28 mouse cellular contexts compared by ENCODE assay signal in the genomic region with DNA sequence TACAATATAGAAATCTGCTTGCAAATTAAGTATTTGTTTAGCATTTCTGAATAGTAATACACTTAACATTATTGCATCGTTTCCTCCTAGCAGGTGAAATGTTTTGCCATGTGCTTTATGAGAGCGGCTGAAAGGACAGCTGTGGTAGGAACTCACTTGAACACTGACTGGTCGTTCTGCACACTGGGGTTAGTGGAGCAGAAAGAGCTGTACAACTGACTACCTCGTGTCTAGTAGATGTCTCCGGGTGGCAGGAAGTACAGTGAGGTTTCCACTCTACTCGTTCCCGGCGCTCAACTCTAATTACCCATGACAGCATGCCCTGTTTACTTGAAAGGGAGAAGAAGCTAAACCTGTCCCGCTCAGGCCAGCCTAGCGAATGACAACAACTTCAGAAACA.
DNase-seq lines count a peak whose midpoint lies in the region; ATAC-seq and TF ChIP-seq lines count a peak whose summit lies in the region.
"Had no signal": no experiment of that assay in that cellular context is flagged by ENCODE, and none has a peak within 500 bp of the region (broad histone marks: within the 10 kb centered on the region; RNA-seq: fewer than 3 reads in every experiment).

No protein-coding gene starts in this region.

- peaks cover 36% of the 10 kb centered on the region for H3K36me3 ChIP-seq in kidney, embryonic 14.5 days (ENCODE audit: control insufficient read depth, insufficient read depth, low read length)
- H3K36me3 ChIP-seq in kidney, postnatal 0 days (ENCODE audit: insufficient read depth, low read length): peaks cover 39% of the 10 kb centered on the region
- peaks cover 25 to 39% of the 10 kb centered on the region in 2 experiments for H3K36me3 ChIP-seq in CH12.LX (replicated peaks in 1 of 2; ENCODE audit: control insufficient read depth in 1 of 2, insufficient read depth in 1 of 2, low read length in 1 of 2)
- H3K36me3 ChIP-seq in midbrain, embryonic 10.5 days: peaks cover 73% of the 10 kb centered on the region

- dilution Hi-C loops in CH12.LX (cut with MboI; ENCODE audit: extremely low pct_ligation_motif_present, extremely low pct_unique_long_range_greater_than_20kb, low sequenced_read_pairs): no loop called here

- TF ChIP-seq EP300 in CH12.LX (IDR thresholded peaks at IDR 0.05; ENCODE audit: low read length): no peak

- no peak for DNase-seq in kidney, postnatal 4 days
- DNase-seq in kidney, postnatal 0 days (ENCODE audit: low spot score): peak; percentile 21
- DNase-seq in kidney, postnatal 25 days: no peak
- peak; percentile 65 for DNase-seq in CH12.LX (ENCODE audit: extremely low read depth)
- peak; percentile 66 for DNase-seq in retina, postnatal 1 day
- no peak for DNase-seq in adrenal gland, postnatal 4 days (ENCODE audit: low spot score in 2 of 2)
- DNase-seq in midbrain, embryonic 10.5 days (ENCODE audit: low spot score): no peak
- DNase-seq: adrenal gland, postnatal 10 days; adrenal gland, postnatal 36 days; cerebellum, adult 11 months; cerebellum, adult 2 months; cerebellum, adult 9-11 months; cerebellum, postnatal 25 days; gastrocnemius, postnatal 10 days; gastrocnemius, postnatal 36 days; heart, adult 2 months; heart, postnatal 14 days; heart, postnatal 4 days had no signal

- in situ Hi-C loops in CH12.LX (cut with MboI; ENCODE audit: low pct_ligation_motif_present, low pct_unique_long_range_greater_than_20kb, low sequenced_read_pairs): no loop called here

- H3K27me3 ChIP-seq in kidney, embryonic 14.5 days (ENCODE audit: control insufficient read depth, insufficient read depth, low read length): no peaks in the 10 kb centered on the region
- H3K27me3 ChIP-seq in kidney, postnatal 0 days (ENCODE audit: insufficient read depth, low read length): no peaks in the 10 kb centered on the region
- no peaks in the 10 kb centered on the region for H3K27me3 ChIP-seq in CH12.LX (replicated peaks)
- H3K27me3 ChIP-seq in midbrain, embryonic 10.5 days (ENCODE audit: low read depth, poor library complexity, severe bottlenecking): no peaks in the 10 kb centered on the region
- H3K27me3 ChIP-seq: embryonic facial prominence, embryonic 13.5 days; forebrain, embryonic 13.5 days; heart, embryonic 13.5 days; hindbrain, embryonic 15.5 days; Patski had no signal

- TF ChIP-seq CTCF in kidney, postnatal 0 days (IDR thresholded peaks at IDR 0.05; ENCODE audit: low read depth): no peak
- no peak for TF ChIP-seq CTCF in CH12.LX (conservative IDR thresholded peaks at IDR 0.05 in 1 of 2, IDR thresholded peaks at IDR 0.05 in 1 of 2; ENCODE audit: low read depth in 2 of 2, low read length in 2 of 2)

- no peaks in the 10 kb centered on the region for H3K4me1 ChIP-seq in kidney, embryonic 14.5 days (ENCODE audit: control insufficient read depth, insufficient read depth, low read length)
- no peaks in the 10 kb centered on the region for H3K4me1 ChIP-seq in kidney, postnatal 0 days (replicated peaks; ENCODE audit: insufficient read depth, low read length)
- H3K4me1 ChIP-seq in CH12.LX (ENCODE audit: control insufficient read depth in 1 of 2, insufficient read depth in 2 of 2): peaks cover 2 to 31% of the 10 kb centered on the region in 2 experiments; a peak in 3 of 4 replicates
- no peaks in the 10 kb centered on the region for H3K4me1 ChIP-seq in midbrain, embryonic 10.5 days
- H3K4me1 ChIP-seq: embryonic facial prominence, embryonic 13.5 days; forebrain, embryonic 10.5 days; forebrain, embryonic 13.5 days; heart, embryonic 10.5 days; heart, embryonic 13.5 days; hindbrain, embryonic 15.5 days had no signal

- peaks cover under 1% of the 10 kb centered on the region; the same call in 1 of the 2 replicates for H3K9me3 ChIP-seq in kidney, embryonic 14.5 days (ENCODE audit: control insufficient read depth, low read length)
- H3K9me3 ChIP-seq in kidney, postnatal 0 days (replicated peaks; ENCODE audit: low read length): no peaks in the 10 kb centered on the region
- peaks cover under 1% of the 10 kb centered on the region for H3K9me3 ChIP-seq in CH12.LX (replicated peaks; ENCODE audit: low read length)
- H3K9me3 ChIP-seq in midbrain, embryonic 10.5 days (replicated peaks): peaks cover 4% of the 10 kb centered on the region; the same call in 1 of the 2 replicates
- H3K9me3 ChIP-seq: G1E; heart, embryonic 10.5 days; hindbrain, embryonic 15.5 days had no signal

- WGBS in kidney, embryonic 14.5 days: 58% methylated on average over 10 of the region's 10 CpGs
- 45% methylated on average over 10 of the region's 10 CpGs for WGBS in kidney, postnatal 0 days
- WGBS in midbrain, embryonic 10.5 days: 89% methylated on average over 10 of the region's 10 CpGs

- H3K79me2 ChIP-seq in CH12.LX (replicated peaks; ENCODE audit: control insufficient read depth, extremely low read depth, insufficient read depth, poor library complexity, severe bottlenecking): no peaks in the 10 kb centered on the region

- peak; percentile 72; the same call in 1 of the 2 replicates for ATAC-seq in kidney, embryonic 14.5 days (ENCODE audit: low FRiP score, low TSS enrichment)
- ATAC-seq in kidney, postnatal 0 days (replicated peaks; ENCODE audit: low FRiP score, low read depth): no peak; the same call in 1 of the 2 replicates
- ATAC-seq: forebrain, embryonic 13.5 days; forebrain, embryonic 16.5 days; Patski had no signal

- no peak for TF ChIP-seq RAD21 in CH12.LX (IDR thresholded peaks at IDR 0.05; ENCODE audit: low read depth, low read length)

- H3K4me2 ChIP-seq in kidney, embryonic 14.5 days (replicated peaks; ENCODE audit: low read depth, low read length): no peak overlapping the region
- H3K4me2 ChIP-seq in kidney, postnatal 0 days (ENCODE audit: low read length): no peak overlapping the region
- H3K4me2 ChIP-seq in CH12.LX (ENCODE audit: insufficient read depth, low read depth, poor library complexity, severe bottlenecking): no peak overlapping the region
- H3K4me2 ChIP-seq: embryonic facial prominence, embryonic 13.5 days; forebrain, embryonic 13.5 days; heart, embryonic 13.5 days; hindbrain, embryonic 15.5 days had no signal

- H3K4me3 ChIP-seq in kidney, embryonic 14.5 days (ENCODE audit: low read length): no peak overlapping the region
- no peak overlapping the region for H3K4me3 ChIP-seq in kidney, postnatal 0 days (replicated peaks; ENCODE audit: low read depth, low read length)
- H3K4me3 ChIP-seq in CH12.LX (replicated peaks in 1 of 3; ENCODE audit: low read depth in 2 of 3, low read length in 2 of 3, poor library complexity in 1 of 3): no peak overlapping the region
- no peak overlapping the region for H3K4me3 ChIP-seq in midbrain, embryonic 10.5 days
- H3K4me3 ChIP-seq: embryonic facial prominence, embryonic 13.5 days; forebrain, embryonic 10.5 days; forebrain, embryonic 13.5 days; heart, adult 2 months; heart, embryonic 10.5 days; heart, embryonic 13.5 days; hindbrain, embryonic 15.5 days had no signal

- no peak overlapping the region for H3K27ac ChIP-seq in kidney, embryonic 14.5 days (ENCODE audit: low read depth, low read length)
- no peak overlapping the region for H3K27ac ChIP-seq in kidney, postnatal 0 days
- H3K27ac ChIP-seq in CH12.LX (ENCODE audit: insufficient read depth, low read depth): no peak overlapping the region
- no peak overlapping the region for H3K27ac ChIP-seq in midbrain, embryonic 10.5 days (replicated peaks)
- H3K27ac ChIP-seq: embryonic facial prominence, embryonic 13.5 days; forebrain, embryonic 10.5 days; forebrain, embryonic 13.5 days; heart, adult 2 months; heart, embryonic 10.5 days; heart, embryonic 13.5 days; hindbrain, embryonic 15.5 days had no signal

- no peak overlapping the region for H3K9ac ChIP-seq in kidney, embryonic 14.5 days (ENCODE audit: low read depth, low read length)
- H3K9ac ChIP-seq in kidney, postnatal 0 days (ENCODE audit: low read depth, low read length): no peak overlapping the region
- H3K9ac ChIP-seq in CH12.LX (ENCODE audit: insufficient read depth, low read depth): no peak overlapping the region
- H3K9ac ChIP-seq: embryonic facial prominence, embryonic 13.5 days; forebrain, embryonic 13.5 days; heart, embryonic 13.5 days; hindbrain, embryonic 15.5 days had no signal

- TF ChIP-seq POLR2A in CH12.LX (IDR thresholded peaks at IDR 0.05; ENCODE audit: low read depth, low read length): no peak

TF ChIP-seq in CH12.LX, 34 proteins besides CTCF, POLR2A, EP300 and RAD21:
- no peak for TF ChIP-seq TBP (conservative IDR thresholded peaks at IDR 0.05; ENCODE audit: low read depth, low read length)
- TF ChIP-seq SIN3A (IDR thresholded peaks at IDR 0.05; ENCODE audit: low read length): no peak
- TF ChIP-seq BHLHE40 (IDR thresholded peaks at IDR 0.05; ENCODE audit: low read depth, low read length): peak; percentile 35; the same call in 1 of the 2 replicates
- TF ChIP-seq MAX (IDR thresholded peaks at IDR 0.05; ENCODE audit: low read length): peak; percentile 57; the same call in 1 of the 2 replicates
- TF ChIP-seq ETS1 (conservative IDR thresholded peaks at IDR 0.05; ENCODE audit: low read depth, low read length): 0 out of 2 replicates have a peak, but pooled peaks have one; percentile 26
- no peak for TF ChIP-seq HCFC1 (IDR thresholded peaks at IDR 0.05; ENCODE audit: low read depth, low read length)
- TF ChIP-seq PAX5 (IDR thresholded peaks at IDR 0.05; ENCODE audit: low read length): no peak
- no peak for TF ChIP-seq ZC3H11A (IDR thresholded peaks at IDR 0.05; ENCODE audit: low read depth, low read length)
- TF ChIP-seq MYC (IDR thresholded peaks at IDR 0.05; ENCODE audit: low read depth, low read length): peak; percentile 62

Comparison
In these comparisons a context has a peak if more than half of its experiments do, and no peak if none do; other contexts are left out.
1. DNase-seq: peak in kidney, postnatal 0 days (single experiment), CH12.LX (single experiment) and retina, postnatal 1 day (single experiment); none in kidney, postnatal 4 days (0 of 2), kidney, postnatal 25 days (0 of 2), adrenal gland, postnatal 4 days (0 of 2) and midbrain, embryonic 10.5 days (single experiment).